Mouse (Mus musculus): ENCODE data around the gene Stk33.

DNA sequence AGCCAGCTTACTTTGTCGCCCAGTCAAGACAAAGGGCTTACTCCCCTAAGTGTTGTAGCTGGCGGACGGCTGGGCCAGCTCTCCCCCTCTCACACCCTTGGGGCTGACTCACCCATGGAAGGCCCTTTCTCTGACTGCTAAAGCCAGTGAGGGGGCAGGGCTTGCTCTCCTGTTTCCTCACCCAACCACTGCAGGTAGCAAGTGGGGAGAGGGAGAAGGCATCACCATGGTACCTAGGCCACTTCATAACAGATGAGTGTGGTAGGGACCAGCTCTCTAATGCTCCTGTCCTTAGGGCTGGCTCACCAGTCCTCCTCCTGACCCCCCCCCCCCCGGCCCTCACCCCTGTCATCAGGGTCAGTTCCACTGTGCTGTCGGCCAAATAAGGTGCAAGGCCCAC lies 143.5 kb downstream of the Stk33 start:
- TF ChIP-seq MAFK (IDR thresholded peaks at IDR 0.05; ENCODE audit: insufficient read depth, low read depth, low read length) (no peak), ZNF384 (IDR thresholded peaks at IDR 0.05; ENCODE audit: low read depth, low read length) (no peak), ZC3H11A (IDR thresholded peaks at IDR 0.05; ENCODE audit: borderline replicate concordance, low read depth, low read length) (no peak), HCFC1 (IDR thresholded peaks at IDR 0.05; ENCODE audit: borderline replicate concordance, insufficient read depth, low read length) (no peak), CHD2 (IDR thresholded peaks at IDR 0.05; ENCODE audit: low read depth, low read length) (no peak)
